Mouse (Mus musculus): ENCODE results near the gene Ap1b1. TPM values are rescaled to one million over a fixed set of nuclear protein-coding genes. Genes with fewer than 3 reads are reported as not detected.

Ap1b1 gene
- total and polyA plus RNA-seq, 3 experiments, result 86.1 to 141 (median 98.0) TPM

DNA sequence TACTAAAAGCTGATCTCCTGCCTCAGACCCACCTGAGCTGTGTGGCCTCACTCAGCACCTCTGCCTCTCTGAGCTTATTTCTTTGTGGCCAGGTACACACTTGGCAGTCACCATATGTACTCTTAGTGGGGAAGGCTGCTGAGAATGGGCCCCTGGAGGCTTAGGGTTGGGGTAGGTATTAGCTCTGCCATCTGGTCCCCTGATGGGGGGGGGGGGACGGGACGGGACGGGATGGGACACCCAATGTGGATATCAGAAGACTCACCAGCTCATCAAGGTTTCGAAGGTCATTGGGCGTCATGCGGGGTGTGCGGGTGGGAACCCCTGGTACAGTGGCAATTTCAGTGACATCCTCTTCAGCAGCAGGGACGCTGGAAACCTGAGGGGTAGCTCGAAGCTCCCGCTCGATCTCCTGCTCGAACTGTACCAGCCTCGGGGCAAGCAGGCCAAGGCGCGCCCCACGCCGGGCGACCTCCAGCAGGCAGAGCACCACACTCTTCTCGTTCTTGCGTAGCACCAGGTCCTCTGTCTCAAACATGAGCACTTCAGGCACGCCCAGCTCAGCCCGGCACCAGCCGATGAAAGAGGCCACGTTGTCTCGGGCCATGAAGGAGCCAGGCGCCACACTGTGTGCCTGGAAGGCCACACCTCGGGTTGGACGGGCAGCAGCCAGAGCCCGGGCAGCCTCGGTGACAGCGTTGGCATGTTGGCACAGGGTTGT lies 77.1 kb downstream of the Ap1b1 start:
- DNase-seq (ENCODE audit: low spot score) (no peak), ATAC-seq (ENCODE audit: extremely low read depth, insufficient number of reproducible peaks, low FRiP score, poor library complexity, severe bottlenecking) (no peak)
- H3K4me3 ChIP-seq (ENCODE audit: low read depth, low read length), result peak overlapping the region; percentile 82
- H3K9me3 ChIP-seq (replicated peaks), result peaks cover 31% of the 10 kb centered on the region
- no peak for TF ChIP-seq GATA1 (IDR thresholded peaks at IDR 0.05; ENCODE audit: borderline replicate concordance, low read length)
- no peak for TF ChIP-seq GATA2 (IDR thresholded peaks at IDR 0.05; ENCODE audit: borderline replicate concordance, low read depth, low read length)
- TF ChIP-seq CTCF (IDR thresholded peaks at IDR 0.05; ENCODE audit: low read depth, low read length), result no peak
- no peak for TF ChIP-seq TAL1 (conservative IDR thresholded peaks at IDR 0.05; ENCODE audit: low read depth, low read length)
- no peak for TF ChIP-seq POLR2AphosphoS5 (IDR thresholded peaks at IDR 0.05; ENCODE audit: insufficient replicate concordance, low read depth, low read length)
- peaks cover 70% of the 10 kb centered on the region for H3K4me1 ChIP-seq (ENCODE audit: insufficient read depth, low read depth, low read length)
- H3K36me3 ChIP-seq (replicated peaks), result peaks cover 65% of the 10 kb centered on the region
- H3K27me3 ChIP-seq (ENCODE audit: insufficient read depth, low read length), result peaks cover 12% of the 10 kb centered on the region

DNA sequence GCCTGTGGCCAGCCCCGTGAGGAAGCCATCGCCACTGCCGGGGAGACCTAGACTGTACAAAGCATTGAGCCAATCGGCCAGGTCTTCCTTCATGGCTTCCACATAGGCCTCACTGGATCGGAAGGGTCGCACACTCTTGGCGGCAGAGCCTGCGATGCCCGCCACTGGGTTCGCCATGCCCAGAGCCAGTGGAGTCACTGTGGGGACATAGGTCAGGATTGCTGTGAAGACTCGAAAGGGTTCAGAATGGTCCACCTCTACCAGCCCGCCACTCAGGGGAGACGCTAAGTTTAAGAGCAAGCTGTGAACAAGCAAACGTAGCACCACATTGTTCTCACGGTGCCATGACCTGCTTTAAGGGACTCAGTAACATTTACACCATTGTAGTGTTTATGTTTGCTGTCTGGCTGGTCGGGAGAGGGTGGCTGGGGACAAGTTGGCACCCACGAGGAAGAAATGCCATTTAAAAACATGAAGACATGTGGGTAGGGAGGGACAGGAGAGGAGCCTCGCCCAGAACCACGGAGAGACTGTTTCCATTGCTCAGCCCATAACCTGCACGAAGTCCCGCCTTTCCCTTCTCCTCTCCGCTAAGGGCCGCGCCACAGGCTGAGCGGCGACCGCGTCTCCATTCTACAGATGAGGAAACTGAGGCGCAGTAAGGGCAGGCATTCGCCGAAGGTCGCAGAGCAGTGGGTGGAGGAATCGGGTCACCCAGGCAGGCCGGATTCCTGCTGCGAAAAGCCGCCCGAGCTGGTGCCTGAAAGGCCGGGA lies 77.8 kb downstream of the Ap1b1 start:
- peaks cover 70% of the 10 kb centered on the region for H3K4me1 ChIP-seq (ENCODE audit: insufficient read depth, low read depth, low read length)

DNA sequence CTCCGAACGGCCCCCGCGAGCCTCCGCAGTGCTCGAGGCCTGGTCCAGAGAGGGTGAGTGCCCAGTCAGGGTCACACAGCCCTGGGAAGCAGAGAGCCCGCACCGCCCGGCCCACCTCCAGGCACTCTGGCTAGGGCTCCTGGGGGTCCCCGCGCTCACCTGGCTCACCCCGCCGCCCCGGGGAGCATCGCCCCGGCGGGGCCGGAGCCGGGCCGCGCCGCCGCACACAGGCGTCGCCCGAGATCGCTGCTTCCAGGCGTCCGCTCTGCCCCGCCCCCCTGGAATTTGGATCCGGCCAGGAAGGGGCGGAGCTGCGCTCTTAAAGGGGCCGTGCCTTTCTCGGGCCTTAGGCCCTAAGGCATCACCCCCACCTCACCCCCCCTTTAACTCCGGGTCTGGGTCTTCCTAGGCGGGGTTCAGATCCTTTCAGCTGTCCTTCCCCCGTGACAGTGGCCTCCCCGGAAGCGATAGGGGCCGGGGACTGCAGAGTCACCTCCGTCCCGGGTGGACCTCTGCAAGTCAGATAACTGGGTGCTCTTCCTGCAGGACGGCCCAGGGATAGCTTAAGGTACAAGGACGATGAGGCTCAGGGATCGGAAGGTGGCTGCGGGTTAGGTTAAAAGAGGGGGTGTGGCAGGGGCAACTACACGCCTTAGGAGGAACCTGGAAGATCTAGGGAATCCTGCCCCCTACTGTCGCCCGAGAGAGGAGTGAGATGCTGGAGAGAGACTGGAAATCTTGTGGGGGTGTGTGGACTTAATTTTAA lies 78.6 kb downstream of the Ap1b1 start, which contains the start of gene Gas2l1:
TSS of gene Gas2l1 (minus strand) at position 272 of the 766 bp plus-strand sequence.
- H3K36me3 ChIP-seq (replicated peaks), result peaks cover 65% of the 10 kb centered on the region
- peaks cover 70% of the 10 kb centered on the region for H3K4me1 ChIP-seq (ENCODE audit: insufficient read depth, low read depth, low read length)
- ATAC-seq (ENCODE audit: extremely low read depth, insufficient number of reproducible peaks, low FRiP score, poor library complexity, severe bottlenecking), result peak; percentile 52
- DNase-seq (ENCODE audit: low spot score), result peak; percentile 88
- no peak for TF ChIP-seq GATA1 (IDR thresholded peaks at IDR 0.05; ENCODE audit: borderline replicate concordance, low read length)
- TF ChIP-seq CTCF (IDR thresholded peaks at IDR 0.05; ENCODE audit: low read depth, low read length), result peak; percentile 11; the same call in 1 of the 2 replicates
- H3K4me3 ChIP-seq (ENCODE audit: low read depth, low read length), result peak within 1 kb of the TSS; percentile 82
- peaks cover 31% of the 10 kb centered on the region for H3K9me3 ChIP-seq (replicated peaks)
- H3K27me3 ChIP-seq (ENCODE audit: insufficient read depth, low read length), result no peaks in the 10 kb centered on the region

More for the DNA sequence above, 77.8 kb downstream of the Ap1b1 start:
- ATAC-seq (ENCODE audit: extremely low read depth, insufficient number of reproducible peaks, low FRiP score, poor library complexity, severe bottlenecking), result no peak
- Histone ChIP-seq H3K36me3 (replicated peaks) (peaks cover 67% of the 10 kb centered on the region), H3K9me3 (replicated peaks) (peaks cover 31% of the 10 kb centered on the region), H3K27me3 (ENCODE audit: insufficient read depth, low read length) (peaks cover 4% of the 10 kb centered on the region; the same call in 1 of the 2 replicates), H3K4me3 (ENCODE audit: low read depth, low read length) (peak overlapping the region; percentile 82)
- TF ChIP-seq POLR2AphosphoS5 (IDR thresholded peaks at IDR 0.05; ENCODE audit: insufficient replicate concordance, low read depth, low read length) (no peak), TAL1 (conservative IDR thresholded peaks at IDR 0.05; ENCODE audit: low read depth, low read length) (no peak), CTCF (IDR thresholded peaks at IDR 0.05; ENCODE audit: low read depth, low read length) (no peak), GATA2 (IDR thresholded peaks at IDR 0.05; ENCODE audit: borderline replicate concordance, low read depth, low read length) (no peak), GATA1 (IDR thresholded peaks at IDR 0.05; ENCODE audit: borderline replicate concordance, low read length) (no peak)
- no peak for DNase-seq (ENCODE audit: low spot score)

DNA sequence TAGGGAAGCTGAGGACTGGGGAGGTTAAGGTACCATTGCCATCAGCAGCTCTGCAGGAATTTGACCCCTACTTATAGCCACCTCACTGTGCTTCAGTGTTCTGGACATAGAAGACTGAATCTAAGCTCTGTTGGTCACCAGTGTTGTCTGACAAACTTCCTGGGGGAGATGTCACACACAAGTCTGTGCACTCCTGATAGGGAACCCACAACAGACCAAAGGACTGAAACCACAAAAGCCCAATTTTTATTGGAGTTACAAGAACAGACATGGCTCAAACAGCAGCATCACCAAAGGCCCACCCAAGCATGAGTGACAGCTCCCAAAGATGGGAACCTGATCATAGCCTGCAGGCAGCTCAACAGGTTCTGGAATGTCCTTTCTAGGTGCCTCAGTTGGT lies 80.4 kb downstream of the Ap1b1 start:
- peaks cover 65% of the 10 kb centered on the region for H3K36me3 ChIP-seq (replicated peaks)

DNA sequence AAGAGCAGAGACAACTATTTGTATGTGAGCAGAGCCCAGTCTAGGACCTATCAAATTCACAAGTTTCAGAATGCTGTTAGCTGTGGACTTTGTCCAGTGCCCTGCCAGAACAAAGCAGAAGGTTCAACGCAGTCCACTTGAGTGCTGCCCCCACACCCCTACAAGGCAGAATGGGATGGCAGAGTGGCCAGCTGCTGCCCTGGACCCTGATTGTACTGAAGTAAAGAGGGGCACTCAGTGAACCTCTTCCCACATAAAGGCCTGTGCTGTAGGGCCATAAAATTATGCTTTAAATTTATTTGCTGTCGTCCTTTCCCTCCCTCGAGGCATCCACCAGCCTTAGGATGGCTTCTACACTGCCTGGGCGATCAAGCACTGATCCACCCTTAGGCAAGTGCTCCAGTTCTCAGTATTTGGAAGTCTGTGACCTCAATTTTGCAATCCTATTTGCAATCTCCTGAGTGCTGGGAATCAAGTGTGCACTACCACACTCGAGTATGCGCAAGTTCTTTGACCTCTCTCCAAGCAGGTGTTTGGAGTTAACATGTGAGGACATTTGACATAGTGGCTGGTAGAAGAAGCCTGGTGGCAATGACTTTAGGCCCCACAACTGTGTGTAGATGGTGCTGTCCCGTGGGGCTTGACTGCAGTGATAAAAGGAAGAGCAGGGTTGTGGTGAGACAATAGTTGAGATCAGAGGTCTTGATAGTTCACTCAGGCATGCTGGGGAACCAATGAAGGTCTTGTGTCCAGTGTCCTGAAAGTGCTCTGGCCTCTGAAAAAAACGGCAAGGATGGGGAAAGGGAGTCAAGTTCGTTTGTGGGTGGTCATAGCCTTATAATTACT lies 81.7 kb downstream of the Ap1b1 start:
- H3K4me3 ChIP-seq (ENCODE audit: low read depth, low read length), result peak overlapping the region; percentile 37; the same call in 1 of the 2 replicates
- H3K4me1 ChIP-seq (ENCODE audit: insufficient read depth, low read depth, low read length), result peaks cover 77% of the 10 kb centered on the region
- peak; percentile 50 for ATAC-seq (ENCODE audit: extremely low read depth, insufficient number of reproducible peaks, low FRiP score, poor library complexity, severe bottlenecking)
- peaks cover 6% of the 10 kb centered on the region for H3K9me3 ChIP-seq (replicated peaks)
- TF ChIP-seq GATA1 (IDR thresholded peaks at IDR 0.05; ENCODE audit: borderline replicate concordance, low read length), result no peak
- peak; percentile 49 for TF ChIP-seq TAL1 (conservative IDR thresholded peaks at IDR 0.05; ENCODE audit: low read depth, low read length)
- TF ChIP-seq POLR2AphosphoS5 (IDR thresholded peaks at IDR 0.05; ENCODE audit: insufficient replicate concordance, low read depth, low read length), result no peak
- no peak for TF ChIP-seq GATA2 (IDR thresholded peaks at IDR 0.05; ENCODE audit: borderline replicate concordance, low read depth, low read length)
- no peak for DNase-seq (ENCODE audit: low spot score)
- H3K27me3 ChIP-seq (ENCODE audit: insufficient read depth, low read length), result no peaks in the 10 kb centered on the region
- H3K36me3 ChIP-seq (replicated peaks), result peaks cover 65% of the 10 kb centered on the region

More for the DNA sequence above, 80.4 kb downstream of the Ap1b1 start:
- Histone ChIP-seq H3K4me1 (ENCODE audit: insufficient read depth, low read depth, low read length) (peaks cover 79% of the 10 kb centered on the region), H3K9me3 (replicated peaks) (peaks cover 15% of the 10 kb centered on the region), H3K27me3 (ENCODE audit: insufficient read depth, low read length) (no peaks in the 10 kb centered on the region), H3K4me3 (ENCODE audit: low read depth, low read length) (no peak overlapping the region; the same call in 1 of the 2 replicates)
- TF ChIP-seq GATA2 (IDR thresholded peaks at IDR 0.05; ENCODE audit: borderline replicate concordance, low read depth, low read length) (no peak), POLR2AphosphoS5 (IDR thresholded peaks at IDR 0.05; ENCODE audit: insufficient replicate concordance, low read depth, low read length) (0 out of 2 replicates have a peak, but pooled peaks have one; percentile 27), TAL1 (conservative IDR thresholded peaks at IDR 0.05; ENCODE audit: low read depth, low read length) (peak; percentile 81), GATA1 (IDR thresholded peaks at IDR 0.05; ENCODE audit: borderline replicate concordance, low read length) (no peak), CTCF (IDR thresholded peaks at IDR 0.05; ENCODE audit: low read depth, low read length) (no peak)
- DNase-seq (ENCODE audit: low spot score) (no peak), ATAC-seq (ENCODE audit: extremely low read depth, insufficient number of reproducible peaks, low FRiP score, poor library complexity, severe bottlenecking) (peak; percentile 29; the same call in 1 of the 2 replicates)
